Mouse (Mus musculus) midbrain, embryonic 15.5 days (tissue): ENCODE measurements around the gene Gm45015. TPM values are rescaled to one million over a fixed set of nuclear protein-coding genes. Genes with fewer than 3 reads are reported as not detected.

Experiments used
- ATAC-seq: fragments of 200-750 bp; cut with Nextera tagmentation; replicated peaks from 2 replicates; pipeline ENCODE4 v1.8.0; 2017; ENCODE audit warnings: moderate TSS enrichment
- H3K27ac ChIP-seq: fragments of 300-500 bp; sonication (generic); 2 replicates; pipeline ENCODE4 v1.5.1; 2015; ENCODE audit warnings: mild to moderate bottlenecking, inconsistent platforms
- H3K27me3 ChIP-seq: fragments of 300-500 bp; sonication (generic); replicated peaks from 2 replicates; pipeline ENCODE4 v1.6.1; 2015; ENCODE audit warnings: inconsistent platforms
- H3K36me3 ChIP-seq: fragments of 300-500 bp; sonication (generic); replicated peaks from 2 replicates; pipeline ENCODE4 v1.6.1; 2015; ENCODE audit warnings: inconsistent platforms
- H3K4me1 ChIP-seq: fragments of 300-500 bp; sonication (generic); 2 replicates; pipeline ENCODE4 v1.6.1; 2015; ENCODE audit warnings: inconsistent platforms
- H3K4me2 ChIP-seq: fragments of 300-500 bp; sonication (generic); 2 replicates; pipeline ENCODE4 v1.6.1; 2015; ENCODE audit warnings: inconsistent platforms, mild to moderate bottlenecking, moderate library complexity
- H3K4me3 ChIP-seq: fragments of 300-500 bp; sonication (generic); 2 replicates; pipeline ENCODE4 v1.5.1; 2015; ENCODE audit warnings: mild to moderate bottlenecking, inconsistent platforms
- H3K9ac ChIP-seq: fragments of 300-500 bp; sonication (generic); 2 replicates; pipeline ENCODE4 v1.6.1; 2015; ENCODE audit warnings: mild to moderate bottlenecking, inconsistent platforms
- H3K9me3 ChIP-seq: fragments of 300-500 bp; sonication (generic); 2 replicates; pipeline ENCODE4 v1.6.1; 2016; ENCODE audit warnings: inconsistent platforms
- WGBS: fragments of 180-500 bp; shearing (Covaris S2); methylation state at CpG from one replicate; pipeline ENCODE4 v1.1.7; 2015; ENCODE audit warnings: mixed read lengths; 5-methylcytosine and 5-hydroxymethylcytosine counted together
- polyA plus RNA-seq: library from polyadenylated mRNA; unstranded; fragments of >200 nt; fragmentation: Nextera tagmentation; extraction: Ambion mirVana; gene quantifications from 2 replicates; pipeline ENCODE4 v1.2.1, GENCODE M21; 2015

Gene Gm45015
- not detected in 2 replicates for polyA plus RNA-seq

GRCm38 (mm10) chrX:73336740-73337139 lies at the start of gene Gm45015:
Gene Gm45015, minus strand, starts transcription at chrX:73336840.
- H3K9ac ChIP-seq = no peak within 1 kb of the TSS
- WGBS = 82% methylated on average over 4 of the region's 4 CpGs
- H3K36me3 ChIP-seq = no peaks in the 10 kb centered on the region
- no peak within 1 kb of the TSS for H3K4me3 ChIP-seq
- no peaks in the 10 kb centered on the region for H3K27me3 ChIP-seq
- H3K4me2 ChIP-seq = no peak within 1 kb of the TSS
- H3K4me1 ChIP-seq = no peaks in the 10 kb centered on the region
- no peak within 1 kb of the TSS for H3K27ac ChIP-seq
- no peaks in the 10 kb centered on the region for H3K9me3 ChIP-seq
- no peak for ATAC-seq

- no peaks in the 10 kb centered on the region for H3K9me3 ChIP-seq
- H3K36me3 ChIP-seq = no peaks in the 10 kb centered on the region
- WGBS = 17% methylated on average over 1 of the region's 1 CpGs
- H3K27ac ChIP-seq = peak overlapping the region; percentile 80
- peak; percentile 56; the same call in 1 of the 2 replicates for ATAC-seq
- no peak overlapping the region for H3K9ac ChIP-seq
- H3K27me3 ChIP-seq = no peaks in the 10 kb centered on the region
- 0 out of 2 replicates have a peak overlapping the region, but pooled peaks have one; percentile 15 for H3K4me2 ChIP-seq
- no peak overlapping the region for H3K4me3 ChIP-seq
- H3K4me1 ChIP-seq = no peaks in the 10 kb centered on the region
Measured at GRCm38 (mm10) chrX:73384924-73385323, 48.3 kb upstream of the Gm45015 start.

GRCm38 (mm10) chrX:73384419-73384818 lies 47.8 kb upstream of the Gm45015 start:
- Histone ChIP-seq H3K9ac (no peak overlapping the region), H3K4me1 (no peaks in the 10 kb centered on the region), H3K27ac (peak overlapping the region; percentile 80), H3K4me3 (no peak overlapping the region), H3K27me3 (no peaks in the 10 kb centered on the region), H3K9me3 (no peaks in the 10 kb centered on the region), H3K36me3 (no peaks in the 10 kb centered on the region), H3K4me2 (peak overlapping the region; percentile 15; the same call in 1 of the 2 replicates)
- peak; percentile 95 for ATAC-seq
- 31% methylated on average over 6 of the region's 6 CpGs for WGBS

GRCm38 (mm10) chrX:73363291-73363690 lies 26.7 kb upstream of the Gm45015 start:
- Histone ChIP-seq H3K27ac (no peak overlapping the region), H3K4me1 (no peaks in the 10 kb centered on the region), H3K9me3 (no peaks in the 10 kb centered on the region), H3K4me2 (no peak overlapping the region), H3K36me3 (no peaks in the 10 kb centered on the region), H3K27me3 (no peaks in the 10 kb centered on the region), H3K9ac (no peak overlapping the region), H3K4me3 (no peak overlapping the region)
- no peak for ATAC-seq

GRCm38 (mm10) chrX:73356719-73357118 lies 20.1 kb upstream of the Gm45015 start:
- Histone ChIP-seq H3K4me3 (no peak overlapping the region), H3K27me3 (no peaks in the 10 kb centered on the region), H3K36me3 (peaks cover 29% of the 10 kb centered on the region), H3K9me3 (no peaks in the 10 kb centered on the region), H3K4me1 (no peaks in the 10 kb centered on the region), H3K9ac (no peak overlapping the region), H3K4me2 (no peak overlapping the region), H3K27ac (no peak overlapping the region)
- 87% methylated on average over 1 of the region's 1 CpGs for WGBS
- no peak for ATAC-seq

GRCm38 (mm10) chrX:73356163-73356562 lies 19.5 kb upstream of the Gm45015 start:
- H3K4me1 ChIP-seq = no peaks in the 10 kb centered on the region
- no peak overlapping the region for H3K27ac ChIP-seq
- no peak overlapping the region for H3K4me2 ChIP-seq
- no peaks in the 10 kb centered on the region for H3K9me3 ChIP-seq
- H3K27me3 ChIP-seq = no peaks in the 10 kb centered on the region
- peaks cover 29% of the 10 kb centered on the region for H3K36me3 ChIP-seq
- 92% methylated on average over 2 of the region's 2 CpGs for WGBS
- no peak for ATAC-seq
- H3K9ac ChIP-seq = no peak overlapping the region
- H3K4me3 ChIP-seq = no peak overlapping the region

- Histone ChIP-seq H3K36me3 (no peaks in the 10 kb centered on the region), H3K27me3 (no peaks in the 10 kb centered on the region), H3K9me3 (no peaks in the 10 kb centered on the region), H3K4me1 (peaks cover 15% of the 10 kb centered on the region; the same call in 1 of the 2 replicates), H3K27ac (no peak overlapping the region), H3K4me2 (no peak overlapping the region), H3K4me3 (no peak overlapping the region), H3K9ac (no peak overlapping the region)
- WGBS = 74% methylated on average over 1 of the region's 1 CpGs
- no peak for ATAC-seq
Measured at GRCm38 (mm10) chrX:73344346-73344745, 7.7 kb upstream of the Gm45015 start.

- H3K27ac ChIP-seq = no peak overlapping the region
- peaks cover 15% of the 10 kb centered on the region; the same call in 1 of the 2 replicates for H3K4me1 ChIP-seq
- H3K36me3 ChIP-seq = no peaks in the 10 kb centered on the region
- no peaks in the 10 kb centered on the region for H3K27me3 ChIP-seq
- no peaks in the 10 kb centered on the region for H3K9me3 ChIP-seq
- H3K9ac ChIP-seq = no peak overlapping the region
- no peak for ATAC-seq
- peak overlapping the region; percentile 52; the same call in 1 of the 2 replicates for H3K4me3 ChIP-seq
- peak overlapping the region; percentile 60; the same call in 1 of the 2 replicates for H3K4me2 ChIP-seq
- 67% methylated on average over 1 of the region's 1 CpGs for WGBS
Measured at GRCm38 (mm10) chrX:73343802-73344201, 7.2 kb upstream of the Gm45015 start.

- Histone ChIP-seq H3K4me2 (peak overlapping the region; percentile 60), H3K4me1 (peaks cover 15% of the 10 kb centered on the region; the same call in 1 of the 2 replicates), H3K9ac (peak overlapping the region; percentile 63), H3K36me3 (no peaks in the 10 kb centered on the region), H3K9me3 (no peaks in the 10 kb centered on the region), H3K4me3 (peak overlapping the region; percentile 52), H3K27ac (peak overlapping the region; percentile 82), H3K27me3 (no peaks in the 10 kb centered on the region)
- 22% methylated on average over 15 of the region's 15 CpGs for WGBS
- peak; percentile 76 for ATAC-seq
Measured at GRCm38 (mm10) chrX:73342941-73343735, 6.5 kb upstream of the Gm45015 start.

- Histone ChIP-seq H3K4me1 (peaks cover 15% of the 10 kb centered on the region; the same call in 1 of the 2 replicates), H3K27ac (peak within 1 kb of the TSS; percentile 82), H3K4me3 (peak within 1 kb of the TSS; percentile 52), H3K9ac (peak within 1 kb of the TSS; percentile 63), H3K9me3 (no peaks in the 10 kb centered on the region), H3K36me3 (no peaks in the 10 kb centered on the region), H3K4me2 (peak within 1 kb of the TSS; percentile 60), H3K27me3 (no peaks in the 10 kb centered on the region)
- ATAC-seq = peak; percentile 97
- WGBS = 23% methylated on average over 35 of the region's 37 CpGs
Measured at GRCm38 (mm10) chrX:73342483-73342895, 5.8 kb upstream of the Gm45015 start, which contains the start of gene Zfp275. Gene Zfp275, plus strand, starts transcription at chrX:73342621.

- Histone ChIP-seq H3K27me3 (no peaks in the 10 kb centered on the region), H3K9ac (peak overlapping the region; percentile 63; the same call in 1 of the 2 replicates), H3K4me2 (peak overlapping the region; percentile 60), H3K4me3 (peak overlapping the region; percentile 52), H3K4me1 (peaks cover 15% of the 10 kb centered on the region; the same call in 1 of the 2 replicates), H3K9me3 (no peaks in the 10 kb centered on the region), H3K27ac (peak overlapping the region; percentile 82; the same call in 1 of the 2 replicates), H3K36me3 (no peaks in the 10 kb centered on the region)
- peak; percentile 65 for ATAC-seq
- WGBS = 30% methylated on average over 3 of the region's 3 CpGs
Measured at GRCm38 (mm10) chrX:73342068-73342467, 5.4 kb upstream of the Gm45015 start.

GRCm38 (mm10) chrX:73341473-73341872 lies 4.8 kb upstream of the Gm45015 start:
- ATAC-seq = no peak
- no peaks in the 10 kb centered on the region for H3K9me3 ChIP-seq
- no peak overlapping the region for H3K4me2 ChIP-seq
- 51% methylated on average over 1 of the region's 1 CpGs for WGBS
- no peaks in the 10 kb centered on the region for H3K36me3 ChIP-seq
- H3K9ac ChIP-seq = no peak overlapping the region
- no peak overlapping the region for H3K27ac ChIP-seq
- H3K4me3 ChIP-seq = no peak overlapping the region
- peaks cover 15% of the 10 kb centered on the region; the same call in 1 of the 2 replicates for H3K4me1 ChIP-seq
- no peaks in the 10 kb centered on the region for H3K27me3 ChIP-seq
